Mouse (Mus musculus) heart, embryonic 16.5 days (tissue): ENCODE data around the gene Clip1. TPM values are rescaled to one million over a fixed set of nuclear protein-coding genes. Genes with fewer than 3 reads are reported as not detected.

Source experiments
- ATAC-seq: fragments of 200-750 bp; cut with Nextera tagmentation; replicated peaks from 2 replicates; pipeline ENCODE4 v1.8.0; 2017; ENCODE audit warnings: moderate number of reproducible peaks; ENCODE audit not compliant: insufficient read depth, low FRiP score; ENCODE audit errors: extremely low read depth
- H3K27ac ChIP-seq: fragments of 300-500 bp; sonication (generic); 2 replicates; pipeline ENCODE4 v1.5.1; 2014; ENCODE audit warnings: mild to moderate bottlenecking, low read length, control low read depth, moderate library complexity
- H3K27me3 ChIP-seq: fragments of 300-500 bp; sonication (generic); 2 replicates; pipeline ENCODE4 v1.6.1; 2014; ENCODE audit warnings: low read length, mixed read lengths; ENCODE audit not compliant: control insufficient read depth, insufficient read depth
- H3K36me3 ChIP-seq: fragments of 300-500 bp; sonication (generic); 2 replicates; pipeline ENCODE4 v1.6.1; 2014; ENCODE audit not compliant: control insufficient read depth, insufficient read depth
- H3K4me1 ChIP-seq: fragments of 300-500 bp; sonication (generic); 2 replicates; pipeline ENCODE4 v1.6.1; 2014; ENCODE audit warnings: low read length, mixed read lengths; ENCODE audit not compliant: control insufficient read depth, insufficient read depth
- H3K4me2 ChIP-seq: fragments of 300-500 bp; sonication (generic); 2 replicates; pipeline ENCODE4 v1.6.1; 2014; ENCODE audit warnings: low read depth, mild to moderate bottlenecking, control low read depth, low read length
- H3K4me3 ChIP-seq: fragments of 300-500 bp; sonication (generic); 2 replicates; pipeline ENCODE4 v1.5.1; 2014; ENCODE audit warnings: mild to moderate bottlenecking, control low read depth, low read length
- H3K9ac ChIP-seq: fragments of 300-500 bp; sonication (generic); 2 replicates; pipeline ENCODE4 v1.6.1; 2014; ENCODE audit warnings: low read length, control low read depth
- H3K9me3 ChIP-seq: fragments of 300-500 bp; sonication (generic); replicated peaks from 2 replicates; pipeline ENCODE4 v1.6.1; 2016; ENCODE audit warnings: low read length; ENCODE audit not compliant: control insufficient read depth
- WGBS: fragments of 180-500 bp; shearing (Covaris S2); extraction: QIAGEN DNeasy Blood & Tissue Kit; methylation state at CpG from one replicate; pipeline ENCODE4 v1.1.7; 2014; 5-methylcytosine and 5-hydroxymethylcytosine counted together
- polyA plus RNA-seq: library from polyadenylated mRNA; unstranded; fragments of >200 nt; fragmentation: Nextera tagmentation; extraction: Ambion mirVana; gene quantifications from 2 replicates; pipeline ENCODE4 v1.2.1, GENCODE M21; 2015

The Clip1 gene
- polyA plus RNA-seq, 1 experiment from 2014 or later: 53.1 TPM

DNA sequence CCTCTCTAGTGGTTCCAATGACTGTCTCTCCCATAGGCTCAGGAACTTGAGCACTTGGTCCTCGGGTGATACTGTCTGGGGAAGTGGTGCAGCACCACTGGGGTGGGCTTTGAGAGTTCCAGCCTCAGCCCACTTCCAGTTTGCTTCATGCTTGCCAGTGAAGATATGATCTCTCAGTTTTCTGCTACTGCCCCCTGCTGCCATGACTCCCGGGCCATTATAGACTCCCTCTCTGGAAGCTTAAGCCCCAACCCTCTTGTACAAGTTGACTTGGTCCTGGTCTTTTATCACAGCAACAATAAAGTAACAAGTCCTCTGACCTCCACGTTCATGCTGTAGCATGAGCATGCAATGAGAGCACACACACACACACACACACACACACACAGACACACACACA lies 5.3 kb downstream of the Clip1 start:
- 59% methylated on average over 3 of the region's 3 CpGs for WGBS
- no peak for ATAC-seq
- Histone ChIP-seq H3K9ac (no peak overlapping the region), H3K27ac (peak overlapping the region; percentile 57; the same call in 1 of the 2 replicates), H3K4me2 (no peak overlapping the region), H3K4me1 (peaks cover 36% of the 10 kb centered on the region), H3K4me3 (no peak overlapping the region), H3K27me3 (no peaks in the 10 kb centered on the region), H3K9me3 (no peaks in the 10 kb centered on the region), H3K36me3 (no peaks in the 10 kb centered on the region)

DNA sequence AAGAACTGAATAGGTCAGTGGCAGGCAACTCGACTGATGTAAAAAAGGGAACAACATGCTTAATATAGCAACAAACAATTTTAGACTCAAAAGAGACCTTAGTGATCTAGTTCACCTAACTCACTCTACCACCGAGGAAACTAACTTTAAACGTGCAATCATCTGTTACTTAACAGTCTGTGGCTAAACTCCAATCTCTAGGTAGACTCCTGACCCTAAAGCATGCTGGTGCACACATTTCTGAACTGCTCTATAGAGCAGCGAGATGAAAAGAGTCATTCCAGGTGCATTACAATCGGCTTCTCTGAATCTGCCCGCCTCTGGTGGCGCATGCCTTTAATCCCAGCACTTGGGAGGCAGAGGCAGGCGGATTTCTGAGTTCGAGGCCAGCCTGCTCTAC lies 8.7 kb downstream of the Clip1 start:
- Histone ChIP-seq H3K4me1 (peaks cover 29% of the 10 kb centered on the region), H3K9ac (no peak overlapping the region), H3K36me3 (no peaks in the 10 kb centered on the region), H3K27me3 (no peaks in the 10 kb centered on the region), H3K9me3 (no peaks in the 10 kb centered on the region), H3K4me2 (no peak overlapping the region), H3K27ac (0 out of 2 replicates have a peak overlapping the region, but pooled peaks have one; percentile 13), H3K4me3 (no peak overlapping the region)
- ATAC-seq: no peak
- WGBS: 69% methylated on average over 9 of the region's 9 CpGs

DNA sequence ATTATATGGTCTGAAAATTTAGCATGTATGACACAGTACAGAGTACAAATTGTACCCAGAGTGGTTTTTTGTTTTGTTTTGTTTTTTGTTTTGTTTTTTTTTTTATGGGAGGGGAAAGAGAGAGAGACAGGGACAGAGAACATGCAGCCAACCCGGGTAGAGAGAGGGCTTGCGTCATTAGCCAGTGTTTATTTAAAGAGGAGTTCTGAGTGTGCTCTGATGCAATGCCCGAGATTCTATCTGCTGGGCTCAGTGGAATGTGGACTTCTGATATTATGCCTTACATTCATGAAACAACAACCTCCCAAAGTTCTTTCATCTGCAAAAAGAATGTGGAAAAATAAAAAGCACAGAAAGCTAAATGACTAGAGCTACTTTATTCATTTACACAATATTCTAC lies 9.2 kb downstream of the Clip1 start:
- peaks cover 33% of the 10 kb centered on the region for H3K4me1 ChIP-seq
- H3K27ac ChIP-seq: peak overlapping the region; percentile 35; the same call in 1 of the 2 replicates
- 9% methylated on average over 3 of the region's 3 CpGs for WGBS
- H3K9me3 ChIP-seq: no peaks in the 10 kb centered on the region
- no peak overlapping the region for H3K4me3 ChIP-seq
- no peaks in the 10 kb centered on the region for H3K27me3 ChIP-seq
- ATAC-seq: 0 out of 2 replicates have a peak, but pooled peaks have one; percentile 52
- H3K4me2 ChIP-seq: no peak overlapping the region
- no peak overlapping the region for H3K9ac ChIP-seq
- no peaks in the 10 kb centered on the region for H3K36me3 ChIP-seq

DNA sequence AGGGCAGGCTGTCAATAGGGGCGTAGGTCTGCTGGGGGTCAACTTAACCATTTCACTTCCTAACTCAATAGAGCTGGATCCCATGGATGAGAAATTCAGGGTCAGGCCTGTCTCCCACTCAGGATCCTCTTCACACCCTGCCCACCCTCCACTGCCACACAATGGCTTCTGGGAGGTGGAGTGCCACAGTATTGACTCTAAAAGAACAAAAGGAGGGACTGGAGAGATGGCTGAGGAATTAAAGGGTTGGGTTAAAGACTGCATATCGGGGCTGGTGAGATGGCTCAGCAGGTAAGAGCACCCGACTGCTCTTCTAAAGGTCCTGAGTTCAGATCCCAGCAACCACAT lies 13.0 kb downstream of the Clip1 start:
- no peaks in the 10 kb centered on the region for H3K9me3 ChIP-seq
- no peaks in the 10 kb centered on the region for H3K27me3 ChIP-seq
- H3K36me3 ChIP-seq: no peaks in the 10 kb centered on the region
- WGBS: 81% methylated on average over 3 of the region's 3 CpGs
- no peak overlapping the region for H3K9ac ChIP-seq
- peak overlapping the region; percentile 51; the same call in 1 of the 2 replicates for H3K27ac ChIP-seq
- no peak overlapping the region for H3K4me3 ChIP-seq
- peaks cover 41% of the 10 kb centered on the region for H3K4me1 ChIP-seq
- no peak for ATAC-seq
- H3K4me2 ChIP-seq: peak overlapping the region; percentile 17; the same call in 1 of the 2 replicates

DNA sequence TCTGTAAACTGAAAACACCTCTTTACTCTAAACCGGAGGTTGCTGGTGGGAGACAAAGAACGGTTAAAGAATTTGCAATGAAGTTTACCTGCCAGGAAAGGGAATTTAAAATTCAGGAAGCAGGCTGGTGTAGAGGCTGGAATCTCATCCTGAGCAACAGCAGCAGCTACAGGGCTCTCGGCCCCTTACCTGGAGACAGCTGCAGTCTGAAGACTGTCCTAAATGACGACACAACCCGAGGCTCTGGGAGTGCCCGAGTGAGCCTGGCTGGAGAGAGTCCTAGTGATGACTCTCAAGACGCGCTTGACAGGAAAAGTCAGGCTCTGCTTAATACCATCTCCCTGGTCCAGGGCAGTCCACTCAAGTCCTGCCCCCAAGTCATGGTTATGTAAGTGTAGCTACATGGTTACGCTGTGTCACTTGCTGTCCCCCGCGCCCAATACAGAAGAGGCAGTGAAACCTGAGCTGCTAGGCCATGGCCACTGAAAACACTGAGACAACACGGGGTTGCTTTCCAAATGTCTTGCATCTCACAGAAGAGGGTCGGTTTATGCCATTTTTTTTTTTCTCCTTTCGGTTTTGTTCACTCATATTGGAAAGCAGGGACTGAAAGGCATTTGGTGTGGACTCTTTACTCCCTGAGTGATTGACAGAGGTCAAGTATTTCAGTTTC lies 13.5 kb downstream of the Clip1 start:
- Histone ChIP-seq H3K27ac (peak overlapping the region; percentile 51), H3K4me3 (no peak overlapping the region), H3K9me3 (no peaks in the 10 kb centered on the region), H3K4me1 (peaks cover 42% of the 10 kb centered on the region), H3K4me2 (peak overlapping the region; percentile 17), H3K27me3 (no peaks in the 10 kb centered on the region), H3K36me3 (no peaks in the 10 kb centered on the region), H3K9ac (no peak overlapping the region)
- WGBS: 29% methylated on average over 14 of the region's 14 CpGs
- peak; percentile 42; the same call in 1 of the 2 replicates for ATAC-seq

GRCm38 (mm10) chr5:123669991-123670799 lies 14.2 kb downstream of the Clip1 start:
- no peak overlapping the region for H3K9ac ChIP-seq
- H3K36me3 ChIP-seq: no peaks in the 10 kb centered on the region
- H3K9me3 ChIP-seq: no peaks in the 10 kb centered on the region
- no peaks in the 10 kb centered on the region for H3K27me3 ChIP-seq
- H3K27ac ChIP-seq: peak overlapping the region; percentile 51
- H3K4me3 ChIP-seq: no peak overlapping the region
- peaks cover 41% of the 10 kb centered on the region for H3K4me1 ChIP-seq
- peak overlapping the region; percentile 17 for H3K4me2 ChIP-seq
- 64% methylated on average over 9 of the region's 9 CpGs for WGBS
- no peak for ATAC-seq

DNA sequence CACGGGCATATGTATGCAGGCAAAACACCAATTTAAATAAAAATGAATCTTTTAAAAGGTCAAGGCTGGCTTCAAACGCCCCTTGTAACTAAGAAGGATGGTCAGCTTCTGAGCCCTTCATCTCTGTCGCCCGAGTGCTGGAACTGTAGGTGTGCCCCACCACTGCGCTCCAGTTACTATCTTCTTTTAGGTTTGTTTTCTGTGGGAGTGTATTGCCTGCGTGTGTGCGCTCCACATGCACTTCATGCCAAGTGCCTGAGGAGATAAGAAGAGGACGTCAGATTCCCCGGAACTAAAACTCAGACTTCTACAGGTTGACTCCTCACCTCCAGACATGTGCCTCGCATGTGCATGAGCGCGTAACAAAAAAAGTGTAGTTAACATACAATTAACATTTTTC lies 16.5 kb downstream of the Clip1 start:
- WGBS: 49% methylated on average over 12 of the region's 12 CpGs
- no peak overlapping the region for H3K4me2 ChIP-seq
- H3K9ac ChIP-seq: no peak overlapping the region

GRCm38 (mm10) chr5:123665956-123666355 lies 18.5 kb downstream of the Clip1 start:
- Histone ChIP-seq H3K9me3 (no peaks in the 10 kb centered on the region), H3K4me1 (peaks cover 56% of the 10 kb centered on the region), H3K4me2 (no peak overlapping the region), H3K4me3 (no peak overlapping the region), H3K27ac (peak overlapping the region; percentile 74), H3K27me3 (no peaks in the 10 kb centered on the region), H3K36me3 (no peaks in the 10 kb centered on the region), H3K9ac (no peak overlapping the region)
- 64% methylated on average over 7 of the region's 7 CpGs for whole genome bisulfite sequencing
- ATAC-seq: no peak

More for the DNA sequence above, 16.5 kb downstream of the Clip1 start:
- no peak overlapping the region for H3K4me3 ChIP-seq
- no peak for ATAC-seq
- no peaks in the 10 kb centered on the region for H3K27me3 ChIP-seq
- H3K4me1 ChIP-seq: peaks cover 47% of the 10 kb centered on the region
- no peaks in the 10 kb centered on the region for H3K9me3 ChIP-seq
- no peaks in the 10 kb centered on the region for H3K36me3 ChIP-seq
- H3K27ac ChIP-seq: peak overlapping the region; percentile 10; the same call in 1 of the 2 replicates

DNA sequence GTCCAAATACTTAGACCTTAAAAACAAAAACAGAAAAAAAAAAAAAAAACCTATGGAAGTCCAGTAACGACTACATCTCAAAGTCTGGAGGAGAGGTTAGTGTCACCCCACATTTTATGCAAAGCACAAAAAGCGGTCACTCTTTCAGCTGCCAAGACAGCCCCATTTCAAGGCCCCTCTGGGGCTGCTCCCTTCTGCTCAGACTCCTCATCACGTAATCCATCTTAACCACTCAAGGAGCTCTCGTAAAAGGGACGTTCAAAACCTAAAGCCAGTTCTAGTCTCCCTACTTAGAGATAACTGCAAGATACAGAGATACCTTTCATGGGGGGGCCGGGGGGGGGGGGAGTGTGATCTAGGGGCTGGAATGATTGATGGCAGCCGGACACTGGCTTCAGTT lies 20.1 kb downstream of the Clip1 start:
- Histone ChIP-seq H3K4me2 (no peak overlapping the region), H3K4me1 (peaks cover 63% of the 10 kb centered on the region), H3K36me3 (no peaks in the 10 kb centered on the region), H3K9me3 (no peaks in the 10 kb centered on the region), H3K27ac (no peak overlapping the region; the same call in 1 of the 2 replicates), H3K27me3 (no peaks in the 10 kb centered on the region), H3K9ac (no peak overlapping the region; the same call in 1 of the 2 replicates), H3K4me3 (no peak overlapping the region)
- WGBS: 60% methylated on average over 7 of the region's 7 CpGs
- no peak for ATAC-seq
